Mouse (Mus musculus) cortical plate, adult 2 months (tissue): ENCODE measurements around the gene Klhdc10.

Experiments
- CTCF ChIP-seq: fragments of 200-500 bp; IDR thresholded peaks from 2 replicates; pipeline ENCODE4 v1.5.1; 2011; ENCODE audit warnings: mild to moderate bottlenecking, control low read depth, low read length; ENCODE audit not compliant: insufficient read depth; ENCODE audit errors: extremely low read depth
- POLR2A ChIP-seq: fragments of 200-500 bp; IDR thresholded peaks from 2 replicates; pipeline ENCODE4 v1.6.1; 2011; ENCODE audit warnings: mild to moderate bottlenecking, low read length, control low read depth; ENCODE audit not compliant: insufficient read depth; ENCODE audit errors: extremely low read depth

GRCm38 (mm10) chr6:30381116-30381515 is 20.6 kb upstream of the Klhdc10 start:
- no peak for TF ChIP-seq POLR2A
- TF ChIP-seq CTCF, result no peak
